In the genomic region with DNA sequence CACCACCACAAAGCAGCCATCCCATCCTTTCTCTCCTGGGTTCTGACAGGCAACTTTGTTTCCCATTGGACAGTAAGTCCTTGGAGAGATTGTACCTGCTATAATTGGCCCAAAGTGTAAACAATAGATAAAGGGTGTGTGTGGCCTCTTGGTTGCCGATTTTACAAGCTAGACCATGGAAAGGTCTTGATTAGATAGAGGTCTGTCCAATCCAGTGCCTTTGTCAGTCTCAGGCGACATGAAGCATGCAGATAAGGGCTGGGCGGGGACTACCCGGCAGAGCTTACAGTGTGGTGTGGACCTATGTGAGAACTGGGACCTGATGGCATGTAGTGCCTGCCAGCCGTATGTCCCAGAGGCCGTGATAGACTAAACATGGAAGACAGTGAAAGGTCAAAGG, we compare ENCODE assay signal across 10 mouse cellular contexts.
DNase-seq lines count a peak whose midpoint lies in the region; ATAC-seq and TF ChIP-seq lines count a peak whose summit lies in the region.
"Had no signal": no experiment of that assay in that cellular context is flagged by ENCODE, and none has a peak within 500 bp of the region (broad histone marks: within the 10 kb centered on the region; RNA-seq: fewer than 3 reads in every experiment).

No protein-coding gene starts in this region.

- no peak overlapping the region for H3K4me3 ChIP-seq in forebrain, embryonic 11.5 days (ENCODE audit: low read depth, low read length)
- no peak overlapping the region for H3K4me3 ChIP-seq in forebrain, embryonic 10.5 days
- H3K4me3 ChIP-seq in thymus, adult 2 months (ENCODE audit: control insufficient read depth, insufficient read depth, low read length): no peak overlapping the region

- no peak overlapping the region for H3K4me2 ChIP-seq in forebrain, embryonic 11.5 days (ENCODE audit: low read depth, low read length, severe bottlenecking)

- no peak for DNase-seq in forebrain, embryonic 11.5 days (ENCODE audit: low spot score)
- no peak for DNase-seq in forebrain, embryonic 10.5 days (ENCODE audit: extremely low spot score, low spot score)
- no peak for DNase-seq in thymus, adult 2 months
- DNase-seq in thymus, postnatal 10 days (ENCODE audit: low spot score in 2 of 2): no peak
- DNase-seq in liver: peak; percentile 76
- no peak for DNase-seq in frontal cortex, adult 2 months (ENCODE audit: extremely low spot score in 1 of 2, low spot score in 1 of 2)
- no peak for DNase-seq in embryo, embryonic 9.5 days (ENCODE audit: extremely low spot score)
- no peak for DNase-seq in gastrocnemius, postnatal 36 days
- DNase-seq: gastrocnemius, postnatal 14 days; spleen, adult 18-20 months had no signal

- H3K36me3 ChIP-seq in forebrain, embryonic 11.5 days (ENCODE audit: control insufficient read depth, insufficient read depth, low read length): no peaks in the 10 kb centered on the region
- H3K36me3 ChIP-seq in forebrain, embryonic 10.5 days (replicated peaks): peaks cover 31% of the 10 kb centered on the region
- no peaks in the 10 kb centered on the region for H3K36me3 ChIP-seq in thymus, adult 2 months (ENCODE audit: control insufficient read depth, insufficient read depth, low read length)

- TF ChIP-seq CTCF in thymus, adult 2 months (IDR thresholded peaks at IDR 0.05; ENCODE audit: borderline replicate concordance, control insufficient read depth, extremely low read depth, insufficient read depth, low read length, poor library complexity): no peak

- no peaks in the 10 kb centered on the region for H3K27me3 ChIP-seq in forebrain, embryonic 11.5 days (ENCODE audit: control insufficient read depth, insufficient read depth, low read length)
- no peaks in the 10 kb centered on the region for H3K27me3 ChIP-seq in forebrain, embryonic 10.5 days (ENCODE audit: poor library complexity, severe bottlenecking)
- no peaks in the 10 kb centered on the region for H3K27me3 ChIP-seq in thymus, adult 2 months (ENCODE audit: control insufficient read depth, insufficient read depth, low read length)

- ATAC-seq in forebrain, embryonic 11.5 days (replicated peaks; ENCODE audit: low FRiP score): 0 out of 2 replicates have a peak, but pooled peaks have one; percentile 39

- H3K4me1 ChIP-seq in forebrain, embryonic 11.5 days (replicated peaks; ENCODE audit: control insufficient read depth, insufficient read depth, low read length): no peaks in the 10 kb centered on the region
- no peaks in the 10 kb centered on the region for H3K4me1 ChIP-seq in forebrain, embryonic 10.5 days
- peaks cover 43% of the 10 kb centered on the region for H3K4me1 ChIP-seq in thymus, adult 2 months (replicated peaks; ENCODE audit: control insufficient read depth, insufficient read depth, low read length)

- no peak overlapping the region for H3K27ac ChIP-seq in forebrain, embryonic 11.5 days (ENCODE audit: low read depth, low read length)
- H3K27ac ChIP-seq in forebrain, embryonic 10.5 days: no peak overlapping the region
- peak overlapping the region; percentile 10; the same call in 1 of the 2 replicates for H3K27ac ChIP-seq in thymus, adult 2 months (ENCODE audit: control insufficient read depth, insufficient read depth, low read length)

- intact Hi-C loops in gastrocnemius, postnatal 36 days (cut with DNase I): no loop called here

- no peak for TF ChIP-seq POLR2A in thymus, adult 2 months (IDR thresholded peaks at IDR 0.05; ENCODE audit: control insufficient read depth, extremely low read depth, insufficient read depth, low read length, poor library complexity)

- no peaks in the 10 kb centered on the region for H3K9me3 ChIP-seq in forebrain, embryonic 11.5 days (ENCODE audit: control insufficient read depth, low read length)
- H3K9me3 ChIP-seq in forebrain, embryonic 10.5 days: peaks cover 4% of the 10 kb centered on the region; the same call in 1 of the 2 replicates

- 86% methylated on average over 6 of the region's 6 CpGs for WGBS in forebrain, embryonic 11.5 days
- WGBS in forebrain, embryonic 10.5 days: 84% methylated on average over 6 of the region's 6 CpGs
- WGBS in thymus, adult 2 months: 91% methylated on average over 6 of the region's 6 CpGs

- no peak overlapping the region for H3K9ac ChIP-seq in forebrain, embryonic 11.5 days (ENCODE audit: low read length)
